Mouse (Mus musculus): ENCODE results near the gene Kif5a. TPM values are rescaled to one million over a fixed set of nuclear protein-coding genes. Genes with fewer than 3 reads are reported as not detected.

The Kif5a gene
- total and polyA plus RNA-seq, 3 experiments = 0.14 to 2.1 TPM; not detected in 1

- Histone ChIP-seq H3K4me2 (ENCODE audit: insufficient read depth, low read depth, poor library complexity, severe bottlenecking) (peak overlapping the region; percentile 90), H3K9me3 (replicated peaks; ENCODE audit: low read length) (no peaks in the 10 kb centered on the region), H3K36me3 (replicated peaks in 1 of 2; ENCODE audit: control insufficient read depth in 1 of 2, insufficient read depth in 1 of 2, low read length in 1 of 2) (peaks cover 59 to 68% of the 10 kb centered on the region in 2 experiments), H3K27me3 (replicated peaks) (no peaks in the 10 kb centered on the region), H3K4me1 (ENCODE audit: control insufficient read depth in 1 of 2, insufficient read depth in 2 of 2) (peaks cover 7 to 39% of the 10 kb centered on the region in 2 experiments), H3K79me2 (replicated peaks; ENCODE audit: control insufficient read depth, extremely low read depth, insufficient read depth, poor library complexity, severe bottlenecking) (peaks cover 37% of the 10 kb centered on the region), H3K4me3 (replicated peaks in 1 of 3; ENCODE audit: low read depth in 2 of 3, low read length in 2 of 3, poor library complexity in 1 of 3) (no peak overlapping the region), H3K27ac (ENCODE audit: insufficient read depth, low read depth) (peak overlapping the region; percentile 39; the same call in 1 of the 2 replicates), H3K9ac (ENCODE audit: insufficient read depth, low read depth) (no peak overlapping the region; the same call in 1 of the 2 replicates)
- in situ Hi-C loops (cut with MboI; ENCODE audit: low pct_ligation_motif_present, low pct_unique_long_range_greater_than_20kb, low sequenced_read_pairs) = no loop called here
- TF ChIP-seq CTCF (conservative IDR thresholded peaks at IDR 0.05 in 1 of 2, IDR thresholded peaks at IDR 0.05 in 1 of 2; ENCODE audit: low read depth in 2 of 2, low read length in 2 of 2) (no peak), GABPA (IDR thresholded peaks at IDR 0.05; ENCODE audit: insufficient replicate concordance, low read depth, low read length) (no peak), BHLHE40 (IDR thresholded peaks at IDR 0.05; ENCODE audit: low read depth, low read length) (no peak), MYC (IDR thresholded peaks at IDR 0.05; ENCODE audit: low read depth, low read length) (no peak), RCOR1 (conservative IDR thresholded peaks at IDR 0.05; ENCODE audit: low read depth, low read length) (no peak), USF2 (conservative IDR thresholded peaks at IDR 0.05; ENCODE audit: low read depth, low read length) (no peak), ELF1 (IDR thresholded peaks at IDR 0.05; ENCODE audit: low read depth, low read length) (no peak), MXI1 (IDR thresholded peaks at IDR 0.05; ENCODE audit: low read depth, low read length) (no peak), PAX5 (IDR thresholded peaks at IDR 0.05; ENCODE audit: low read length) (no peak), JUN (IDR thresholded peaks at IDR 0.05; ENCODE audit: insufficient read depth, low read depth, low read length) (no peak), MEF2A (IDR thresholded peaks at IDR 0.05; ENCODE audit: borderline replicate concordance, low read depth, low read length) (no peak), ZNF384 (IDR thresholded peaks at IDR 0.05; ENCODE audit: low read depth, low read length) (no peak), ETS1 (conservative IDR thresholded peaks at IDR 0.05; ENCODE audit: low read depth, low read length) (no peak)
- dilution Hi-C loops (cut with MboI; ENCODE audit: extremely low pct_ligation_motif_present, extremely low pct_unique_long_range_greater_than_20kb, low sequenced_read_pairs) = no loop called here
- no peak for DNase-seq (ENCODE audit: extremely low read depth)
Observed at GRCm38 (mm10) chr10:127293590-127294113, 30.5 kb upstream of the Kif5a start.

GRCm38 (mm10) chr10:127292987-127293538, 29.9 kb upstream of the Kif5a start:
- Histone ChIP-seq H3K4me2 (ENCODE audit: insufficient read depth, low read depth, poor library complexity, severe bottlenecking) (peak overlapping the region; percentile 90), H3K79me2 (replicated peaks; ENCODE audit: control insufficient read depth, extremely low read depth, insufficient read depth, poor library complexity, severe bottlenecking) (peaks cover 37% of the 10 kb centered on the region), H3K9me3 (replicated peaks; ENCODE audit: low read length) (no peaks in the 10 kb centered on the region), H3K9ac (ENCODE audit: insufficient read depth, low read depth) (peak overlapping the region; percentile 97), H3K27ac (ENCODE audit: insufficient read depth, low read depth) (no peak overlapping the region), H3K27me3 (replicated peaks) (no peaks in the 10 kb centered on the region), H3K36me3 (replicated peaks in 1 of 2; ENCODE audit: control insufficient read depth in 1 of 2, insufficient read depth in 1 of 2, low read length in 1 of 2) (peaks cover 54 to 63% of the 10 kb centered on the region in 2 experiments), H3K4me3 (replicated peaks in 1 of 3; ENCODE audit: low read depth in 2 of 3, low read length in 2 of 3, poor library complexity in 1 of 3) (peak overlapping the region in 1 of 3 experiments; percentile 36), H3K4me1 (ENCODE audit: control insufficient read depth in 1 of 2, insufficient read depth in 2 of 2) (peaks cover 7 to 39% of the 10 kb centered on the region in 2 experiments)
- TF ChIP-seq ZNF384 (IDR thresholded peaks at IDR 0.05; ENCODE audit: low read depth, low read length) (no peak), CTCF (conservative IDR thresholded peaks at IDR 0.05 in 1 of 2, IDR thresholded peaks at IDR 0.05 in 1 of 2; ENCODE audit: low read depth in 2 of 2, low read length in 2 of 2) (no peak), USF1 (IDR thresholded peaks at IDR 0.05; ENCODE audit: low read depth, low read length) (no peak), CHD2 (IDR thresholded peaks at IDR 0.05; ENCODE audit: low read length) (no peak), MAX (IDR thresholded peaks at IDR 0.05; ENCODE audit: low read length) (no peak), JUND (conservative IDR thresholded peaks at IDR 0.05; ENCODE audit: low read depth, low read length) (no peak), USF2 (conservative IDR thresholded peaks at IDR 0.05; ENCODE audit: low read depth, low read length) (no peak), ZC3H11A (IDR thresholded peaks at IDR 0.05; ENCODE audit: low read depth, low read length) (no peak)
- dilution Hi-C loops (cut with MboI; ENCODE audit: extremely low pct_ligation_motif_present, extremely low pct_unique_long_range_greater_than_20kb, low sequenced_read_pairs) (no loop called here), in situ Hi-C loops (cut with MboI; ENCODE audit: low pct_ligation_motif_present, low pct_unique_long_range_greater_than_20kb, low sequenced_read_pairs) (no loop called here)
- DNase-seq (ENCODE audit: extremely low read depth) = no peak
